Mouse (Mus musculus): ENCODE data around the gene Ssbp3.
A peak's percentile ranks its signal among the peaks of the same experiment; 100 is the strongest.

DNA sequence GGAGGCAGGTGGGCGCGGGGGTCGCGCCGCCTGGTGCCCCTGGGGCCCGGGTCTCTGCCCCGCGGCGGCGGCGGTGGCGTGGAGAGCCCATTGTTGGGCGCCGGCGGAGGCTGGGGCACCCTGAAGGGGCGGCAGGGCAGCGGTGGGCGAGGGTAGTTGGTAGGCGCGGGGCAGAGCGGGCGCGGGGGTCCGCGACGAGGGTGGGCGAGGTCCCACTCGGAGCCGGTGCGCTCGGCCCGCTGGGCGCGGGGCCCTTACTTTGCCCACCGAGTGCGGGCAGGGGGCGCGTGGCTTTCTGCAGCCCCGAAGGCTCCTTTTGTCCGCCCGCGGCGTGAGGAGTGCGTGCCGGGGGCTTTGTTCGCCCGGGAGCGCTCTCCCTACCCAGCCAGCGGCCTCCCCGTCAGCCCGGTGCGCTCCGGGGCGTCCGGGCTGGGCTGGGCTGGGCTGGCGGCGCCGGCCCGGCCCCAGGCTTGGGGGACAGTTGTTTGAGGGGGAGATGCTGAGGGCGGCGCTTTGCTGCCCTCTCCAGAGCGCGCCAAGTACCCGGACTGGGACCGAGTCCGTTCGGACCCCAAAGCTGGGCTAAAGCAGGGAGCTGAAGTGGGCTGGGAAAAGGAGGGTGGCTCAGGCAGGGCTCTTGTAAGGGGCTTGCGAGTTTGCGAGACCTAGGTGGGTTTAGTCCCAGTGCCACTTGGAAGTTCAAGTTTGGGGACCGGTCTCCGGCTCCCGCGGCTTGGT lies 1.6 kb downstream of the Ssbp3 start:
- TF ChIP-seq CTCF (IDR thresholded peaks at IDR 0.05; ENCODE audit: borderline replicate concordance, control insufficient read depth, extremely low read depth, insufficient read depth, low read length, poor library complexity) (0 out of 2 replicates have a peak, but pooled peaks have one; percentile 10), POLR2A (IDR thresholded peaks at IDR 0.05; ENCODE audit: control insufficient read depth, extremely low read depth, insufficient read depth, low read length, poor library complexity) (no peak)
